Mouse (Mus musculus) CH12.LX (cell line): ENCODE results near the gene Itpr3. TPM values are rescaled to one million over a fixed set of nuclear protein-coding genes. Genes with fewer than 3 reads are reported as not detected.

ENCODE experiments used
- DNase-seq: peaks from one replicate; pipeline ENCODE4 v3.0.0-alpha.2; 2013; ENCODE audit errors: extremely low read depth
- H3K27ac ChIP-seq: 2 replicates; pipeline ENCODE4 v1.5.1; 2012; ENCODE audit warnings: low read depth, mild to moderate bottlenecking, control low read depth, moderate library complexity; ENCODE audit not compliant: insufficient read depth
- H3K27me3 ChIP-seq: replicated peaks from 2 replicates; pipeline ENCODE3; 2012; ENCODE audit warnings: inconsistent platforms
- H3K36me3 ChIP-seq, 2 experiments: replicated peaks in 1 of 2; 2 replicates each; pipeline versions ENCODE3 to v1.6.1; 2012; ENCODE audit warnings: inconsistent platforms in 1 of 2, low read length in 1 of 2, mild to moderate bottlenecking in 1 of 2, mixed read lengths in 1 of 2, moderate library complexity in 1 of 2; ENCODE audit not compliant: control insufficient read depth in 1 of 2, insufficient read depth in 1 of 2
- H3K4me1 ChIP-seq, 2 experiments: 2 replicates each; pipeline ENCODE4 v1.6.1; 2012; ENCODE audit warnings: inconsistent platforms in 1 of 2, moderate library complexity in 1 of 2; ENCODE audit not compliant: insufficient read depth in 2 of 2, control insufficient read depth in 1 of 2
- H3K4me2 ChIP-seq: 2 replicates; pipeline ENCODE4 v1.6.1; 2012; ENCODE audit warnings: low read depth, mild to moderate bottlenecking, control low read depth; ENCODE audit not compliant: poor library complexity, insufficient read depth, severe bottlenecking
- H3K4me3 ChIP-seq, 3 experiments: fragments of 150-350 bp in 1 of 3; sonication (generic) in 1 of 3; replicated peaks in 1 of 3; 2 replicates each; pipeline versions ENCODE3 to v1.5.1; 2011 to 2012; ENCODE audit warnings: low read depth in 2 of 3, low read length in 2 of 3, mild to moderate bottlenecking in 2 of 3, moderate library complexity in 2 of 3, control low read depth in 1 of 3, improper control_type of control experiment in 1 of 3, inconsistent platforms in 1 of 3, mixed read lengths in 1 of 3; ENCODE audit not compliant: poor library complexity in 1 of 3
- H3K79me2 ChIP-seq: replicated peaks from 2 replicates; pipeline ENCODE4 v1.6.1; 2012; ENCODE audit warnings: mild to moderate bottlenecking, moderate library complexity; ENCODE audit not compliant: control insufficient read depth, poor library complexity, insufficient read depth, severe bottlenecking; ENCODE audit errors: extremely low read depth
- H3K9ac ChIP-seq: 2 replicates; pipeline ENCODE4 v1.6.1; 2012; ENCODE audit warnings: low read depth, mild to moderate bottlenecking, control low read depth, moderate library complexity; ENCODE audit not compliant: insufficient read depth
- H3K9me3 ChIP-seq: replicated peaks from 2 replicates; pipeline ENCODE3; 2012; ENCODE audit warnings: low read length, inconsistent platforms, mixed read lengths
- BHLHE40 ChIP-seq: IDR thresholded peaks from 2 replicates; pipeline ENCODE4 v1.6.1; 2011; ENCODE audit warnings: mild to moderate bottlenecking, low read depth, low read length, improper control_type of control experiment
- E2F4 ChIP-seq: IDR thresholded peaks from 2 replicates; pipeline ENCODE4 v1.6.1; 2011; ENCODE audit warnings: low read depth, low read length, improper control_type of control experiment; ENCODE audit not compliant: insufficient replicate concordance
- KAT2A ChIP-seq: IDR thresholded peaks from 2 replicates; pipeline ENCODE4 v1.6.1; 2012; ENCODE audit warnings: low read length, improper control_type of control experiment, inconsistent platforms; ENCODE audit not compliant: insufficient replicate concordance
- MAFK ChIP-seq: IDR thresholded peaks from 2 replicates; pipeline ENCODE4 v1.6.1; 2011; ENCODE audit warnings: low read length, improper control_type of control experiment; ENCODE audit not compliant: insufficient replicate concordance
- PAX5 ChIP-seq: IDR thresholded peaks from 2 replicates; pipeline ENCODE4 v1.6.1; 2012; ENCODE audit warnings: low read length, inconsistent platforms, mixed read lengths
- RAD21 ChIP-seq: IDR thresholded peaks from 2 replicates; pipeline ENCODE4 v1.6.1; 2011; ENCODE audit warnings: low read depth, mild to moderate bottlenecking, low read length, improper control_type of control experiment, moderate library complexity
- RCOR1 ChIP-seq: conservative IDR thresholded peaks from 2 replicates; pipeline ENCODE4 v1.6.1; 2012; ENCODE audit warnings: low read depth, mild to moderate bottlenecking, inconsistent platforms, low read length, improper control_type of control experiment
- SIN3A ChIP-seq: IDR thresholded peaks from 2 replicates; pipeline ENCODE4 v1.6.1; 2012; ENCODE audit warnings: low read length, improper control_type of control experiment, inconsistent platforms
- TBP ChIP-seq: conservative IDR thresholded peaks from 2 replicates; pipeline ENCODE4 v1.6.1; 2011; ENCODE audit warnings: low read depth, low read length, improper control_type of control experiment
- TCF12 ChIP-seq: IDR thresholded peaks from 2 replicates; pipeline ENCODE4 v1.6.1; 2014; ENCODE audit warnings: low read depth, mild to moderate bottlenecking, inconsistent platforms, low read length, improper control_type of control experiment
- UBTF ChIP-seq: IDR thresholded peaks from 2 replicates; pipeline ENCODE4 v1.6.1; 2012; ENCODE audit warnings: low read depth, mild to moderate bottlenecking, inconsistent platforms, low read length, improper control_type of control experiment, moderate library complexity
- ZMIZ1 ChIP-seq: IDR thresholded peaks from 2 replicates; pipeline ENCODE4 v1.6.1; 2012; ENCODE audit warnings: low read depth, mild to moderate bottlenecking, inconsistent platforms, low read length, improper control_type of control experiment
- dilution Hi-C: fragments of 300-500 bp; cut with MboI; formaldehyde crosslinking; loops from 2 replicates; pipeline ENCODE4 v1.14.3; 2020; ENCODE audit warnings: low sequenced_read_pairs; ENCODE audit not compliant: extremely low pct_unique_long_range_greater_than_20kb, extremely low pct_ligation_motif_present
- in situ Hi-C: fragments of 300-500 bp; cut with MboI; formaldehyde crosslinking; loops from 3 replicates; pipeline ENCODE4 v1.14.3; 2019; ENCODE audit warnings: low sequenced_read_pairs, low pct_ligation_motif_present, low pct_unique_long_range_greater_than_20kb, mixed read lengths
- polyA plus RNA-seq: library from polyadenylated mRNA; unstranded; fragments of >175 nt; gene quantifications from 2 replicates; pipeline ENCODE4 v1.2.1, GENCODE M21; 2012; ENCODE audit warnings: low read depth; ENCODE audit not compliant: insufficient read length
- total RNA-seq, 2 experiments: library from RNA; depleted of rRNA; stranded (reverse); fragments of 300-350 nt in 1 of 2; fragments of >200 nt in 1 of 2; gene quantifications; 2 replicates each; pipeline ENCODE4 v1.2.3; 2012 to 2014

Itpr3 gene
- total and polyA plus RNA-seq, 3 experiments: 2.5 to 11.3 (median 9.5) TPM

GRCm38 (mm10) chr17:27169952-27170695 is 113.0 kb downstream of the Itpr3 start:
- dilution Hi-C loops: no loop called here
- Histone ChIP-seq H3K4me1 (peaks cover 57 to 81% of the 10 kb centered on the region in 2 experiments), H3K27me3 (no peaks in the 10 kb centered on the region), H3K9me3 (no peaks in the 10 kb centered on the region), H3K4me2 (no peak overlapping the region), H3K4me3 (no peak overlapping the region), H3K79me2 (peaks cover 18% of the 10 kb centered on the region)
- DNase-seq: no peak
- TF ChIP-seq RCOR1 (no peak), TBP (no peak), ZMIZ1 (no peak), E2F4 (no peak), MAFK (no peak), KAT2A (no peak), SIN3A (no peak), UBTF (no peak), TCF12 (no peak)
- TF ChIP-seq, all 38 proteins: peak for 0
- no peak overlapping the region for H3K9ac ChIP-seq
- in situ Hi-C loops: loop anchor here (10.0 kb wide), 1 partner anchor 155 kb away; no protein-coding TSS in a partner anchor
- peaks cover 0 to 6% of the 10 kb centered on the region in 2 experiments for H3K36me3 ChIP-seq
- peak overlapping the region; percentile 99 for H3K27ac ChIP-seq

- no peak for DNase-seq
- Histone ChIP-seq H3K79me2 (peaks cover 11% of the 10 kb centered on the region; the same call in 1 of the 2 replicates), H3K9ac (no peak overlapping the region), H3K4me1 (peaks cover 59 to 80% of the 10 kb centered on the region in 2 experiments), H3K9me3 (no peaks in the 10 kb centered on the region), H3K27ac (peak overlapping the region; percentile 99), H3K4me2 (no peak overlapping the region), H3K36me3 (no peaks in the 10 kb centered on the region), H3K27me3 (no peaks in the 10 kb centered on the region), H3K4me3 (no peak overlapping the region)
- no peak for TF ChIP-seq PAX5
- no peak for TF ChIP-seq RAD21
- no peak for TF ChIP-seq BHLHE40
- TF ChIP-seq MAFK: no peak
- in situ Hi-C loops: no loop called here
- dilution Hi-C loops: no loop called here
These were observed 114.0 kb downstream of the Itpr3 start for GRCm38 (mm10) chr17:27171121-27171520.

Other genes starting within 250 kb of the Itpr3 start
- gene Nkx2-5, start 212.3 kb upstream of the Itpr3 start, total RNA-seq (2012; rRNA removed): not detected in 2 replicates
- not detected in 2 replicates for gene Nkx2-5, start 212.3 kb upstream of the Itpr3 start, total RNA-seq (2014; rRNA removed)
- not detected in 2 replicates for gene Nkx2-5, start 212.3 kb upstream of the Itpr3 start, polyA plus RNA-seq
- 19.1 and 22.2 TPM in 2 replicates for gene Kifc5b, start 140.2 kb upstream of the Itpr3 start, total RNA-seq (2012; rRNA removed)
- 11.4 and 12.1 TPM in 2 replicates for gene Kifc5b, start 140.2 kb upstream of the Itpr3 start, total RNA-seq (2014; rRNA removed)
- 26.9 and 32.0 TPM in 2 replicates for gene Kifc5b, start 140.2 kb upstream of the Itpr3 start, polyA plus RNA-seq
- gene Phf1, start 124.3 kb upstream of the Itpr3 start, total RNA-seq (2012; rRNA removed): 3.3 and 4.1 TPM in 2 replicates
- gene Phf1, start 124.3 kb upstream of the Itpr3 start, total RNA-seq (2014; rRNA removed): 1.5 and 1.7 TPM in 2 replicates
- gene Phf1, start 124.3 kb upstream of the Itpr3 start, polyA plus RNA-seq: 3.5 and 4.2 TPM in 2 replicates
- gene Cuta, start 117.7 kb upstream of the Itpr3 start, total RNA-seq (2012; rRNA removed): 34.6 and 42.4 TPM in 2 replicates
- gene Cuta, start 117.7 kb upstream of the Itpr3 start, total RNA-seq (2014; rRNA removed): 26.8 and 30.5 TPM in 2 replicates
- 83.0 and 121 TPM in 2 replicates for gene Cuta, start 117.7 kb upstream of the Itpr3 start, polyA plus RNA-seq
- 1.3 and 1.7 TPM in 2 replicates for gene Syngap1, start 116.1 kb upstream of the Itpr3 start, total RNA-seq (2012; rRNA removed)
- gene Syngap1, start 116.1 kb upstream of the Itpr3 start, total RNA-seq (2014; rRNA removed): 0.34 TPM in 1 of 2 replicates, not detected in the other
- gene Syngap1, start 116.1 kb upstream of the Itpr3 start, polyA plus RNA-seq: 2.4 and 3.1 TPM in 2 replicates
- gene Zbtb9, start 84.1 kb upstream of the Itpr3 start, total RNA-seq (2012; rRNA removed): 8.1 and 9.0 TPM in 2 replicates
- gene Zbtb9, start 84.1 kb upstream of the Itpr3 start, total RNA-seq (2014; rRNA removed): 11.0 and 14.3 TPM in 2 replicates
- gene Zbtb9, start 84.1 kb upstream of the Itpr3 start, polyA plus RNA-seq: 1.1 and 2.0 TPM in 2 replicates
- 57.3 and 69.8 TPM in 2 replicates for gene Bak1, start 28.3 kb upstream of the Itpr3 start, total RNA-seq (2012; rRNA removed)
- gene Bak1, start 28.3 kb upstream of the Itpr3 start, total RNA-seq (2014; rRNA removed): 61.8 and 62.9 TPM in 2 replicates
- 123 and 140 TPM in 2 replicates for gene Bak1, start 28.3 kb upstream of the Itpr3 start, polyA plus RNA-seq
- gene Uqcc2, start 76.6 kb downstream of the Itpr3 start, total RNA-seq (2012; rRNA removed): 198 and 208 TPM in 2 replicates
- 240 and 277 TPM in 2 replicates for gene Uqcc2, start 76.6 kb downstream of the Itpr3 start, total RNA-seq (2014; rRNA removed)
- 107 and 126 TPM in 2 replicates for gene Uqcc2, start 76.6 kb downstream of the Itpr3 start, polyA plus RNA-seq
- gene Ip6k3, start 110.5 kb downstream of the Itpr3 start, total RNA-seq (2012; rRNA removed): 43.4 and 65.7 TPM in 2 replicates
- 25.9 and 26.3 TPM in 2 replicates for gene Ip6k3, start 110.5 kb downstream of the Itpr3 start, total RNA-seq (2014; rRNA removed)
- gene Ip6k3, start 110.5 kb downstream of the Itpr3 start, polyA plus RNA-seq: 49.6 and 53.9 TPM in 2 replicates
- 26.5 and 28.8 TPM in 2 replicates for gene Lemd2, start 147.2 kb downstream of the Itpr3 start, total RNA-seq (2012; rRNA removed)
- 15.1 and 15.5 TPM in 2 replicates for gene Lemd2, start 147.2 kb downstream of the Itpr3 start, total RNA-seq (2014; rRNA removed)
- gene Lemd2, start 147.2 kb downstream of the Itpr3 start, polyA plus RNA-seq: 18.4 and 22.5 TPM in 2 replicates